Mouse (Mus musculus) cerebellum, postnatal 14 days (tissue): Measurements from ENCODE around the gene Tuba3a.
"Not testable (repeated sequence)": the region's sequence is repeated elsewhere in the genome, so short reads cannot be mapped to it uniquely, and the experiment has no call there.

ENCODE experiments used
- DNase-seq, 2 experiments: peaks; one replicate each; pipeline ENCODE4 v3.0.0; 2021; ENCODE audit warnings: mixed read lengths in 2 of 2

Tuba3a gene

GRCm38 (mm10) chr6:125305465-125305864 is 19.6 kb upstream of the Tuba3a start:
- no peak for DNase-seq

GRCm38 (mm10) chr6:125304408-125304807 is 18.6 kb upstream of the Tuba3a start:
- DNase-seq: not testable (repeated sequence)

GRCm38 (mm10) chr6:125303242-125303641 is 17.4 kb upstream of the Tuba3a start:
- DNase-seq: peak; percentile 75 to 78

GRCm38 (mm10) chr6:125302231-125302982 is 16.6 kb upstream of the Tuba3a start:
- DNase-seq: no peak

GRCm38 (mm10) chr6:125300982-125301381 is 15.1 kb upstream of the Tuba3a start:
- no peak for DNase-seq

GRCm38 (mm10) chr6:125297149-125297820 is 11.4 kb upstream of the Tuba3a start:
- no peak for DNase-seq

GRCm38 (mm10) chr6:125294049-125294448 is 8.2 kb upstream of the Tuba3a start:
- no peak for DNase-seq

GRCm38 (mm10) chr6:125292256-125292655 is 6.4 kb upstream of the Tuba3a start:
- no peak for DNase-seq

GRCm38 (mm10) chr6:125291329-125291728 is 5.5 kb upstream of the Tuba3a start:
- DNase-seq: no peak

GRCm38 (mm10) chr6:125288730-125289129 is 2.9 kb upstream of the Tuba3a start:
- no peak for DNase-seq

GRCm38 (mm10) chr6:125286944-125287343 is 1.1 kb upstream of the Tuba3a start:
- DNase-seq: no peak

- DNase-seq: no peak
These were observed 1.1 kb downstream of the Tuba3a start for GRCm38 (mm10) chr6:125284751-125285150.

- no peak for DNase-seq
These were observed 1.6 kb downstream of the Tuba3a start for GRCm38 (mm10) chr6:125284250-125284649.

GRCm38 (mm10) chr6:125282721-125283120 is 3.1 kb downstream of the Tuba3a start:
- peak; percentile 74 to 79 for DNase-seq

- DNase-seq: no peak
These were observed 6.1 kb downstream of the Tuba3a start for GRCm38 (mm10) chr6:125279729-125280128.

- peak; percentile 37 to 52 for DNase-seq
These were observed 10.8 kb downstream of the Tuba3a start for GRCm38 (mm10) chr6:125274841-125275563.

GRCm38 (mm10) chr6:125272228-125272785 is 13.5 kb downstream of the Tuba3a start:
- no peak for DNase-seq

- DNase-seq: peak; percentile 95 to 97
These were observed 14.2 kb downstream of the Tuba3a start for GRCm38 (mm10) chr6:125271455-125272227.

GRCm38 (mm10) chr6:125268799-125269198 is 17.0 kb downstream of the Tuba3a start:
- no peak for DNase-seq

- no peak for DNase-seq
These were observed 18.4 kb downstream of the Tuba3a start for GRCm38 (mm10) chr6:125267469-125267868.

- DNase-seq: not testable (repeated sequence)
These were observed 19.2 kb downstream of the Tuba3a start for GRCm38 (mm10) chr6:125266600-125266999.

- DNase-seq: no peak
These were observed 19.8 kb downstream of the Tuba3a start for GRCm38 (mm10) chr6:125266091-125266490.
